Mouse (Mus musculus): ENCODE measurements around the gene Ypel2.
A peak's percentile ranks its signal among the peaks of the same experiment; 100 is the strongest.

The Ypel2 gene

GRCm38 (mm10) chr11:86995625-86996221 is 2.2 kb upstream of the Ypel2 start:
- peak; percentile 78 for DNase-seq (ENCODE audit: low read depth)

DNA sequence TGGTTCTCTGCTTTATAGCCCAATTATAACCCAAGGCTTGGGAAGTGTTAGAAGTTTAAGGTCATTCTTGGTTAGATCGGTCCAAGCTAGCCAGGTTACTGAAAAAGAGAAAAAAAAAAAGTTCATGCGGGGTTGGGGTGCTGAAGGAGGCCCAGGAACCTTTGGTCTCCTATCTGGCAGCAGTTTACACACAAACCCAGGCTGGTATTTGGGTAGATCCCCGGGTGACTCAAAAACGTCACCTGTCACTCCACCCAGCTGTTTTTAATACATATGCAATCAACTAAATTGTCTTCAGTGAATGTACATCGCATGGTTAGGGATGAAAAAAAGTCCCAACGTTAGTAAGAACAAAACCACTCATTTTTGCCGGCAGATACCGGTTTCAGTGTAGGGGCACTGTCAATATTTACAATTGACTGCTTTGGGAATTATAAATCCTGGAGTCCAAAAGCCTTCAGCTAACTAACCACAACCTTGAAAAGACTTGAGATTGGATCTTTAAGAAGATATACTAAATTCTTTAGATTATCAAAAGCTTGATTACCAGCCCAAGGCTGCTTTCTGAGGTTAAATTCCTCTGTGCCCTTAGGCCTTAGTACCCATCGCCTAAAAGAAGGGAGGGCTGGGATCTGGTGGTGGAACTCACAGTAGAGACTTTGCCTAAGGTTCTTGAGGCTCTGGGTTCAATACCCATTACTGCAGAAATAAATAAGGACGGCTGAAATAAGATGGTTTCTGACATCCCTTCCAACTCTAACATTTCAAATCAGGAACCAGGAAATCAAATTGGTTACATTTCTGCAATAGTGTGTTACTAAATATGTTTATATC is 1.5 kb upstream of the Ypel2 start:
- DNase-seq (ENCODE audit: low read depth) = peak; percentile 32

GRCm38 (mm10) chr11:86994330-86994729 is 823 bp upstream of the Ypel2 start:
- DNase-seq (ENCODE audit: low read depth) = no peak

- no peak for DNase-seq (ENCODE audit: low read depth)
Measured at GRCm38 (mm10) chr11:86992461-86992988, 982 bp downstream of the Ypel2 start.

GRCm38 (mm10) chr11:86991241-86991640 is 2.3 kb downstream of the Ypel2 start:
- no peak for DNase-seq (ENCODE audit: low read depth)

DNA sequence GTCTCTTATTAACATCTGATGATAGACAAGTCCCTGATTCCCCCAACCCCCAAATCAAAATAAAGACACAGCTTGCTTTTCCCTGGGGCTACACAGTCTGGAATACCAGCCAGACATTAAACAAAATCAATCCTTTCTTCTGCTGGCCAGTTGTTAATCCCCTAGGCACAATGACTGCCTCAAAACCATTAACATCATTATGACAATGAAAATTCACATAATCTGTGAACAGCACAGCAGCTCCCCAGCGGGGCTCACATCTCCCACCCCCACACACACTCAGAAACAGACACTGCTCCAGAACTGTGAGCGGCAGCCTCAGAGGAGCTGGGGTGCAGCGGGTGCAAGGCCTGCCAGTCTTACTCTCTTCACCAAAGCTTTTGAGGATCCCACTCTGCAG is 3.2 kb downstream of the Ypel2 start:
- DNase-seq (ENCODE audit: low read depth) = no peak

DNA sequence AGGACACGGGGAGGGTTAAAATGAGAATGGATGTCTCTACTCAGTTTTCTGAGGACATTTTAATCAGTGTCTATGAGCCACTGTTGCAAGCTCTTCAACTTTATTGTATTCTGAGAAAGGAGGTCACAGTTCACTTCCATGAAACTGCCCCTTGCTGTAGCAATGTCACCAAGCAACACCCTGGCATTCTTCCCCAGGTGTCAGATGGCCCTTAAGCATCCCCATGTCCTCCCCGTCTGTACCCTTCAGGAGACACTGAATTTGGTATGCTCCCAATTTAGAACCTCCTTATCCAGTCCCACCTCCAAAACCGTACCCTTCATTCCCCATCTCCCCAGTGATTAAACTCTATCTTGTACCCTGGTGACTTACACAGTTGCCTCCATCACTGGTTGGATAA is 8.5 kb downstream of the Ypel2 start:
- DNase-seq (ENCODE audit: low read depth) = no peak

DNA sequence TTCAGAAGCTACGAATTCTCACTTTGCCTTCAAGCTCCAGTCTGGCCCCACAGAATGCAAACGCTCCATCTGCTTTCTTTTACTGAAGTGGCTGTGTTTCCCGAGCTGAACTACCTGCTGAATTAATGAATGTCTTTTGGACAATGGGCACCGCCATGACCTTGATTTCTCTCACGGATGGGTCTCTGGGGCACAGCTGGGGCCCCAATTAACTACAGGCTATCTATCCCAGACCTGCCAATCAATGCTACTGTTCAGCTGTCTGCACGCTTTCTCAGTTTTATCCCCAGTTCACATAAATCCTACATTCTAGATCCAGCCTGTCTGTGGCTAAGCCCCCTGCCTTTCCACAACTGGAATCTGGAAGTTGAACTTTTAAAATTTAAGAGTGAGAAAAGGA is 10.5 kb downstream of the Ypel2 start:
- no peak for DNase-seq (ENCODE audit: low read depth)

GRCm38 (mm10) chr11:86981229-86981791 is 12.2 kb downstream of the Ypel2 start:
- no peak for DNase-seq (ENCODE audit: low read depth)

DNA sequence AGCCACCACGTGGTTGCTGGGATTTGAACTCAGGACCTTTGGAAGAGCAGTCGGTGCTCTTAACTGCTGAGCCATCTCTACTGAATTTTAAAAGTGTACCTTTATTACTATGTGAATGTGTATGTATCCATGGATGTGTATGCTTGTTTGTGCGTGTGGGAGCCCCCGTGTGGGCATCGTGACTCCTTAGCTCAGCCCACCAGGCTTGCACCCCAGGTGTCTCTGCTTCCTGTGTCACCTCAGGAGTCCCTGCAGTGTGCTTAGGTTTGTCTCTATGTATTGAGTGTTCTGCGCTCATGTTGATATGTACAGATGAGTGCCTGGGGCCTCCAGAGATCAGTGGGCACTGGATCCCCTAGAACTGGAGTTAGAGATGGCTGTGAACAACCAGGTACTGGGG is 13.0 kb downstream of the Ypel2 start:
- no peak for DNase-seq (ENCODE audit: low read depth)

- DNase-seq (ENCODE audit: low read depth) = no peak
Measured at GRCm38 (mm10) chr11:86979799-86980198, 13.7 kb downstream of the Ypel2 start.

- no peak for DNase-seq (ENCODE audit: low read depth)
Measured at GRCm38 (mm10) chr11:86977242-86977641, 16.3 kb downstream of the Ypel2 start.

- DNase-seq (ENCODE audit: low read depth) = no peak
Measured at GRCm38 (mm10) chr11:86974401-86974800, 19.1 kb downstream of the Ypel2 start.

DNA sequence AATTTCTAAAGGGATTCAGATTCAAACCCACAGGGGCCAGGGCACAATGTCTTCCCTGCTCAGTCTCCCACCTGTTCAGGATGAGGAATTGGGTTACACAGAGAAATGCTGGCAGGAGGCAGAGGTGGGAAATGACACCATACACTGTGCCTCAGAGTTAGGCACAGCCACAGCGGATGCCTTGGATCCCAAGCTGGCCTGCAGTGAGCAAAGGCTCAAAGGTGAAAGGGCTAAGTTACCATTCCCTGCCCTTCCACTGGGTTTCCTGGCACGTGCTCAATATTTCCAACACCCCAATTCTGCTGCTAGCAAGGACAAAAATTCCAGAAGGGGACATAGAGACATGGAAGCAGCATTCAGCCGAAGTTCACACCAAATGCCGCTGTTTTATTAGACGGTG is 20.3 kb downstream of the Ypel2 start:
- DNase-seq (ENCODE audit: low read depth) = no peak

GRCm38 (mm10) chr11:86971057-86971753 is 22.3 kb downstream of the Ypel2 start:
- DNase-seq (ENCODE audit: low read depth) = peak; percentile 28

GRCm38 (mm10) chr11:86969041-86969821 is 24.3 kb downstream of the Ypel2 start:
- no peak for DNase-seq (ENCODE audit: low read depth)

DNA sequence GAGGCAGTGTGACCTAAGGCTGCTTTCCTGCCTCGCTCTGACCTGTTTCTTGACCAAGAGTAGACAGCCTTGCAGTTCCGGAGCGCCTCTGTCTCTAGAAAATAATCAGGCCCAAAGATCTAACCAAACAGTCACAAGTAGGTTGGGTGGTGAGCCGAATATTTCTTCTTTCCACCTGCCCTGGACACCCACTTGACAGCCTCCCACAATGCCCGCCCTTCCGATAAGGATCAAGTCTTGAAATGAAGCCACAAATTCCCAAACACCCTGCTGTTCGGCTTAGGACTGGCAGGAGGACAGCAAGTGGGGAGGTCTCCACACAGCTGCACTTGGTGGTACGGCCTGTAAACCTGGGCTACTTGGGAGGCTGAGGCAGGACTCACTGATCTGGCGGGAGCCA is 26.0 kb downstream of the Ypel2 start:
- DNase-seq (ENCODE audit: low read depth) = no peak

- no peak for DNase-seq (ENCODE audit: low read depth)
Measured at GRCm38 (mm10) chr11:86966696-86967095, 26.8 kb downstream of the Ypel2 start.

GRCm38 (mm10) chr11:86965079-86965478 is 28.4 kb downstream of the Ypel2 start:
- no peak for DNase-seq (ENCODE audit: low read depth)

DNA sequence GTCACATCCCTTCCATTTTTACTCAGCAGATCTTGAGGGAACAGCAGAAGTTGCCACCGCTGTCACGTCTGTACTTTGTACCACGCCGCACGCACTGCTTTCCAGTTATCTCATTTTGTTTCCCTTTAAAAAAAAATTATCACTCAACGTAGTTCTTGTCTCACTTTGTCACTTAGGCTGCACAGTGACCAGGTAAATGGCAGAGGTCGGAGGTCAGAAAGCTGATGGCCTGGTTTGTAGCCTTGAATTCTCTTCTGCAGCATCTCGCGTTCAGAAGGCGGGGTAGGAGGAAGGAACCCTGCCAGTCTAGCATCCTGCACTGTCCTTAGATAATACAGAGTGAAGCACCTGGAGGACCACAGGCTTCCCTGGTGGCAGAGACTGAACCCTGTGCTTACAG is 29.8 kb downstream of the Ypel2 start:
- no peak for DNase-seq (ENCODE audit: low read depth)

DNA sequence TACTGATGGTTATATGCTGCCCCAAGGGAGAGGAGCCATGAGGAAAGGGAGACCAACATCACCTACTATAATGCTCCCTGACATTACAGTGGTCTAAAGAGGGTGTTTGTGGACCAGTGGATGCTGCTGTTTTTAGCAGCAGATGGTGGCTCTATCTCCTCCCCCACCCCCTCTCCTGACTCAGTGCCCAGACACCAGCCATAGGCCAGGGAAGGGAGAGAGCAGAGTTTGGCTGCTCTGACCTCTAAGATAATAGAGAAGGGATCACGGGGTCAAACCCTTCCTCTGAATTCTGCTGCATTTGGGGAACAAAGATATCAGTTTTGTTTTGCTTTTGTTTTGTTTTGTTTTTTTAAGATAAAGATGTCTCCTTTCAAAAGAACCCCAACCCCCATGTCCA is 30.5 kb downstream of the Ypel2 start:
- no peak for DNase-seq (ENCODE audit: low read depth)

- no peak for DNase-seq (ENCODE audit: low read depth)
Measured at GRCm38 (mm10) chr11:86962362-86962761, 31.1 kb downstream of the Ypel2 start.

All from naive thymus-derived CD4-positive, alpha-beta T cell, adult 2 months (primary cell).